Mouse (Mus musculus) myocyte (in vitro differentiated cells): Measurements from ENCODE around the gene Hnrnpa3. TPM values are rescaled to one million over a fixed set of nuclear protein-coding genes. Genes with fewer than 3 reads are reported as not detected.
A peak's percentile ranks its signal among the peaks of the same experiment; 100 is the strongest.
"Not testable (repeated sequence)": the region's sequence is repeated elsewhere in the genome, so short reads cannot be mapped to it uniquely, and the experiment has no call there.

Source experiments
- H3K27me3 ChIP-seq: one replicate; pipeline ENCODE4 v1.6.1; 2011; ENCODE audit not compliant: control insufficient read depth, insufficient read depth, insufficient read length
- H3K36me3 ChIP-seq: one replicate; pipeline ENCODE4 v1.6.1; 2011; ENCODE audit not compliant: control insufficient read depth, insufficient read depth
- H3K4me2 ChIP-seq: one replicate; pipeline ENCODE4 v1.6.1; 2011; ENCODE audit warnings: low read depth, control low read depth
- H3K4me3 ChIP-seq: one replicate; pipeline ENCODE4 v1.5.1; 2011; ENCODE audit warnings: mild to moderate bottlenecking, control low read depth, moderate library complexity
- H3K79me2 ChIP-seq: one replicate; pipeline ENCODE4 v1.6.1; 2011; ENCODE audit not compliant: control insufficient read depth, insufficient read depth
- H3ac ChIP-seq: one replicate; pipeline ENCODE4 v1.6.1; 2011; ENCODE audit not compliant: control insufficient read depth, insufficient read length
- CEBPB ChIP-seq: IDR thresholded peaks from 2 replicates; pipeline ENCODE4 v1.6.1; 2011; ENCODE audit warnings: mild to moderate bottlenecking, moderate library complexity; ENCODE audit not compliant: poor library complexity, insufficient read depth, severe bottlenecking
- E2F4 ChIP-seq: IDR thresholded peaks from one replicate; pipeline ENCODE4 v1.6.1; 2011; ENCODE audit warnings: mild to moderate bottlenecking, control low read depth, moderate library complexity; ENCODE audit not compliant: insufficient read depth
- MAX ChIP-seq: IDR thresholded peaks from one replicate; pipeline ENCODE4 v1.6.1; 2011; ENCODE audit warnings: low read depth, mild to moderate bottlenecking, control low read depth
- MYOD1 ChIP-seq, 3 experiments: IDR thresholded peaks; one replicate each; pipeline ENCODE4 v1.6.1; 2011; ENCODE audit warnings: control low read depth in 2 of 3, low read depth in 2 of 3, mild to moderate bottlenecking in 2 of 3, moderate library complexity in 1 of 3; ENCODE audit not compliant: insufficient read length in 2 of 3, control insufficient read depth in 1 of 3
- MYOG ChIP-seq, 3 experiments: IDR thresholded peaks; one replicate each; pipeline ENCODE4 v1.6.1; 2011; ENCODE audit warnings: control low read depth in 2 of 3, low read depth in 2 of 3, mild to moderate bottlenecking in 2 of 3; ENCODE audit not compliant: insufficient read length in 2 of 3, control insufficient read depth in 1 of 3, insufficient read depth in 1 of 3
- POLR2A ChIP-seq: IDR thresholded peaks from one replicate; pipeline ENCODE4 v1.6.1; 2011; ENCODE audit warnings: low read depth, mild to moderate bottlenecking, control low read depth, moderate library complexity; ENCODE audit not compliant: insufficient read length
- POLR2AphosphoS2 ChIP-seq: IDR thresholded peaks from one replicate; pipeline ENCODE4 v1.6.1; 2011; ENCODE audit warnings: low read depth, control low read depth; ENCODE audit not compliant: insufficient read length
- REST ChIP-seq: IDR thresholded peaks from one replicate; pipeline ENCODE4 v1.6.1; 2011; ENCODE audit warnings: mild to moderate bottlenecking, control low read depth, moderate library complexity; ENCODE audit not compliant: insufficient read depth, insufficient read length
- SRF ChIP-seq: IDR thresholded peaks from one replicate; pipeline ENCODE4 v1.6.1; 2011; ENCODE audit warnings: low read depth; ENCODE audit not compliant: control insufficient read depth, insufficient read length
- TCF12 ChIP-seq: IDR thresholded peaks from one replicate; pipeline ENCODE4 v1.6.1; 2011; ENCODE audit warnings: mild to moderate bottlenecking, control low read depth; ENCODE audit not compliant: poor library complexity, insufficient read depth, severe bottlenecking
- TCF3 ChIP-seq: IDR thresholded peaks from one replicate; pipeline ENCODE4 v1.6.1; 2011; ENCODE audit warnings: low read depth, control low read depth; ENCODE audit not compliant: insufficient read length
- USF1 ChIP-seq: IDR thresholded peaks from one replicate; pipeline ENCODE4 v1.6.1; 2011; ENCODE audit warnings: low read depth, mild to moderate bottlenecking, control low read depth, moderate library complexity
- polyA plus RNA-seq: library from polyadenylated mRNA; unstranded; fragments of >200 nt; fragmentation: generic; extraction: Trizol; gene quantifications from one replicate; pipeline ENCODE4 v1.2.1, GENCODE M21; 2012; ENCODE audit warnings: missing spikeins

Gene Hnrnpa3
- polyA plus RNA-seq, result 193 TPM

GRCm38 (mm10) chr2:75658727-75659628 is at the start of gene Hnrnpa3:
Hnrnpa3 (plus strand) TSS chr2:75659261.
- H3K79me2 ChIP-seq, result peaks cover 44% of the 10 kb centered on the region
- peaks cover 30% of the 10 kb centered on the region for H3K36me3 ChIP-seq
- H3K27me3 ChIP-seq, result no peaks in the 10 kb centered on the region
- H3K4me3 ChIP-seq, result peak within 1 kb of the TSS; percentile 91
- peak within 1 kb of the TSS; percentile 81 for H3K4me2 ChIP-seq
- peak; percentile 34 for TF ChIP-seq POLR2AphosphoS2
- TF ChIP-seq USF1, result peak; percentile 86
- TF ChIP-seq POLR2A, result peak; percentile 28
- TF ChIP-seq E2F4, result peak; percentile 75
- no peak for TF ChIP-seq REST
- peak; percentile 66 for TF ChIP-seq SRF
- H3ac ChIP-seq, result peak within 1 kb of the TSS; percentile 100

- Histone ChIP-seq H3K4me2 (peak overlapping the region; percentile 82), H3K79me2 (no peaks in the 10 kb centered on the region), H3K36me3 (no peaks in the 10 kb centered on the region), H3ac (no peak overlapping the region), H3K4me3 (peak overlapping the region; percentile 18), H3K27me3 (no peaks in the 10 kb centered on the region)
- TF ChIP-seq POLR2AphosphoS2 (no peak), USF1 (no peak), MYOG (IDR thresholded peaks at IDR 0.05; ENCODE audit: control insufficient read depth in 1 of 3, insufficient read depth in 1 of 3, insufficient read length in 2 of 3, low read depth in 2 of 3) (no peak)
Observed at GRCm38 (mm10) chr2:75609971-75610370, 49.1 kb upstream of the Hnrnpa3 start.

GRCm38 (mm10) chr2:75610602-75611001 is 48.5 kb upstream of the Hnrnpa3 start:
- Histone ChIP-seq H3K4me3 (peak overlapping the region; percentile 18), H3K4me2 (peak overlapping the region; percentile 82)
- not testable (repeated sequence) for H3ac ChIP-seq, H3K27me3 ChIP-seq, H3K79me2 ChIP-seq, H3K36me3 ChIP-seq
- peak; percentile 71; the same call in 1 of the 2 replicates for TF ChIP-seq CEBPB

- no peaks in the 10 kb centered on the region for H3K27me3 ChIP-seq
Observed at GRCm38 (mm10) chr2:75611041-75611805, 47.8 kb upstream of the Hnrnpa3 start.

DNA sequence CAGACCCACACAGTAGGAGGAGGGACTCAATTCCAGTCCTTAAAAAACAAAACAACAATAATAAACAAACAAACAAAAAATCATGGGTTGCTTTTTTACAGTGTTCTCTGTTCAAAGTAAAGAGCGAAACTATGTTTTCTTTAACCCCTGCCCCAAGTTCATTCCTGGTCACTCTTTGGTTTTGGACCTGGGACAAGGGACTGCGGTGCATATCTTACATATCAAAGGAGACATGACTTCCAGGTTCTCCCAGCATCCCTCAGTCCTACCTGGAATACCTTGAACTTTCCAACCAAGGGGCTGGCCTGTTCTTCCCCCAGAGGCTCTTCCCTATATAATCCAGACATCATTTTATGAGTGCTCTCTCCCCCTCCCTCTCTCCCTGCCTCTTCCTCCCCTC is 47.1 kb upstream of the Hnrnpa3 start:
- peak overlapping the region; percentile 7 for H3K4me3 ChIP-seq
- H3K36me3 ChIP-seq, result no peaks in the 10 kb centered on the region
- H3K4me2 ChIP-seq, result peak overlapping the region; percentile 85
- no peaks in the 10 kb centered on the region for H3K27me3 ChIP-seq
- no peak overlapping the region for H3ac ChIP-seq
- TF ChIP-seq USF1 (no peak), REST (no peak), E2F4 (no peak), TCF12 (no peak), POLR2A (no peak), POLR2AphosphoS2 (no peak), MYOG (IDR thresholded peaks at IDR 0.05; ENCODE audit: control insufficient read depth in 1 of 3, insufficient read depth in 1 of 3, insufficient read length in 2 of 3, low read depth in 2 of 3) (no peak), CEBPB (no peak), MYOD1 (IDR thresholded peaks at IDR 0.05; ENCODE audit: control insufficient read depth in 1 of 3, insufficient read length in 2 of 3, low read depth in 2 of 3) (no peak), MAX (no peak), TCF3 (no peak), SRF (no peak)
- H3K79me2 ChIP-seq, result no peaks in the 10 kb centered on the region

More at GRCm38 (mm10) chr2:75611041-75611805, 47.8 kb upstream of the Hnrnpa3 start:
- H3K4me2 ChIP-seq, result peak overlapping the region; percentile 85
- no peaks in the 10 kb centered on the region for H3K36me3 ChIP-seq
- H3K4me3 ChIP-seq, result no peak overlapping the region
- H3ac ChIP-seq, result no peak overlapping the region
- H3K79me2 ChIP-seq, result no peaks in the 10 kb centered on the region
- peak in 2 of 3 experiments; percentile 74 to 75 for TF ChIP-seq MYOD1 (IDR thresholded peaks at IDR 0.05; ENCODE audit: control insufficient read depth in 1 of 3, insufficient read length in 2 of 3, low read depth in 2 of 3)
- no peak for TF ChIP-seq POLR2A
- peak in 1 of 3 experiments; percentile 56 for TF ChIP-seq MYOG (IDR thresholded peaks at IDR 0.05; ENCODE audit: control insufficient read depth in 1 of 3, insufficient read depth in 1 of 3, insufficient read length in 2 of 3, low read depth in 2 of 3)
- no peak for TF ChIP-seq E2F4
